Mouse (Mus musculus): ENCODE data around the gene Gria4. TPM values are rescaled to one million over a fixed set of nuclear protein-coding genes. Genes with fewer than 3 reads are reported as not detected.
"Not testable (repeated sequence)": the region's sequence is repeated elsewhere in the genome, so short reads cannot be mapped to it uniquely, and the experiment has no call there.

The Gria4 gene
- 0.99 and 1.0 TPM in 2 replicates for polyA plus RNA-seq (2012; rRNA removed)

GRCm38 (mm10) chr9:4795544-4796288 is at the start of gene Gria4:
Gene Gria4 (minus strand): TSS chr9:4796234.
- WGBS, result 1% methylated on average over 46 of the region's 46 CpGs
- DNase-seq, result peak; percentile 5
- Histone ChIP-seq H3K4me1 (ENCODE audit: control insufficient read depth, insufficient read depth, low read length) (no peaks in the 10 kb centered on the region), H3K27me3 (replicated peaks; ENCODE audit: control insufficient read depth, insufficient read depth, low read length) (no peaks in the 10 kb centered on the region; the same call in 1 of the 2 replicates), H3K27ac (ENCODE audit: insufficient read depth, low read depth, low read length) (no peak within 1 kb of the TSS), H3K4me3 (ENCODE audit: insufficient read depth, low read depth, low read length) (peak within 1 kb of the TSS; percentile 38), H3K36me3 (ENCODE audit: control insufficient read depth, insufficient read depth, low read length) (no peaks in the 10 kb centered on the region)
- TF ChIP-seq POLR2A (IDR thresholded peaks at IDR 0.05; ENCODE audit: low read depth, low read length), result no peak
- no peak for TF ChIP-seq CTCF (conservative IDR thresholded peaks at IDR 0.05; ENCODE audit: insufficient read depth, insufficient read length, low read depth, low read length)

- not testable (repeated sequence) for H3K4me1 ChIP-seq (ENCODE audit: control insufficient read depth, insufficient read depth, low read length); H3K27me3 ChIP-seq (replicated peaks; ENCODE audit: control insufficient read depth, insufficient read depth, low read length); DNase-seq; H3K36me3 ChIP-seq (ENCODE audit: control insufficient read depth, insufficient read depth, low read length); H3K4me3 ChIP-seq (ENCODE audit: insufficient read depth, low read depth, low read length); H3K27ac ChIP-seq (ENCODE audit: insufficient read depth, low read depth, low read length)
- 66% methylated on average over 2 of the region's 2 CpGs for WGBS
These were observed 14.9 kb upstream of the Gria4 start for GRCm38 (mm10) chr9:4810941-4811340.

DNA sequence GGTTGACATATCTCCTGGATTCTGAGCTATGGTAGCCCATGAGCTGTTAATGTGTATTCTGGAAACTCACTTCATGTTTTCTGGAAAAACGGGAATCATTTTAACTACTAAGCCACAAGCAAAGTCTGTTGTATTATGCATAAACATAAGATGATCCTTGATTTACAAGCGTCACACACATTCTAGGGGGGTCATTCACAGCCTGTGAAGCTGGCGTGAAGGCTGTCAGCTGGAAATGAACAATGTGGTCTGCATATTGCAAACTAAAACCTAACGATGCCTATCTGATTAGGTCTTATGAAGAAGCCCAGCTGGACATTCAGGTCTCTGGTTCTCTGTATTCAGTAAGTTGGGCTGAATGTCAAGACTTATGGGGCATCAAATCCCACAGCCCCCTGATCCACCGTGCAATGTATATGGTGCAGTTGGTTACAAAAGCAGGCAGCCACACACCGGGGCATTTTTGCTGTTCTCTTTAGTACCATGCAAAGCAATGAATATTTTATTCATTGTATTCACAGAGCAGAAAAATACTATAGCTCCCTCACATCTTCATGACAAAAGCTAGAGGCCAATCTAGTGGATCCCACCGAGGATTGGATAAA is 7.2 kb upstream of the Gria4 start:
- DNase-seq, result no peak
- no peak overlapping the region for H3K27ac ChIP-seq (ENCODE audit: insufficient read depth, low read depth, low read length)
- TF ChIP-seq CTCF (conservative IDR thresholded peaks at IDR 0.05; ENCODE audit: insufficient read depth, insufficient read length, low read depth, low read length), result no peak
- WGBS, result 60% methylated on average over 7 of the region's 7 CpGs
- H3K4me1 ChIP-seq (ENCODE audit: control insufficient read depth, insufficient read depth, low read length), result no peaks in the 10 kb centered on the region
- H3K36me3 ChIP-seq (ENCODE audit: control insufficient read depth, insufficient read depth, low read length), result no peaks in the 10 kb centered on the region
- no peaks in the 10 kb centered on the region for H3K27me3 ChIP-seq (replicated peaks; ENCODE audit: control insufficient read depth, insufficient read depth, low read length)
- no peak overlapping the region for H3K4me3 ChIP-seq (ENCODE audit: insufficient read depth, low read depth, low read length)

DNA sequence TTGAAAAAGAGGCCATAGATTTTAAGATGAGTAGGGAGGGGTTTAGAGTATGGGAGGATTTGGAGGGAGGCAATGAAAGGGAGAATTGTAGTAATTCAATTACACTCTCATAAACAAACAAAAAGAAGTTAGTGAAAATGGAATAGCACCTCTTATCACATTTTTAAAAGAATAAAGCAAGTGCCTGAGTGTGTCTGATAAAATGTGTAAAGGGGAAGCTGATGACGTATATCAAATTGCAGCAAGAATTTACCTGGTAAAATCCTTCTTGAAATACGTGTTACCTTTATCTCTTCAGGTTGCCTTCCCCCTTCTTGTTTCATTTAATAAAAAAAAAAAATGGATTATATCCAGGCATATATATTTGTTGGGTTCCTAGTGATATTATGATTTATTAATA is 1.4 kb upstream of the Gria4 start:
- H3K27ac ChIP-seq (ENCODE audit: insufficient read depth, low read depth, low read length), result no peak overlapping the region
- no peaks in the 10 kb centered on the region for H3K36me3 ChIP-seq (ENCODE audit: control insufficient read depth, insufficient read depth, low read length)
- DNase-seq, result no peak
- no peaks in the 10 kb centered on the region for H3K4me1 ChIP-seq (ENCODE audit: control insufficient read depth, insufficient read depth, low read length)
- no peak overlapping the region for H3K4me3 ChIP-seq (ENCODE audit: insufficient read depth, low read depth, low read length)
- no peaks in the 10 kb centered on the region; the same call in 1 of the 2 replicates for H3K27me3 ChIP-seq (replicated peaks; ENCODE audit: control insufficient read depth, insufficient read depth, low read length)
- 83% methylated on average over 2 of the region's 2 CpGs for WGBS
- TF ChIP-seq POLR2A (IDR thresholded peaks at IDR 0.05; ENCODE audit: low read depth, low read length) (no peak), CTCF (conservative IDR thresholded peaks at IDR 0.05; ENCODE audit: insufficient read depth, insufficient read length, low read depth, low read length) (no peak)

GRCm38 (mm10) chr9:4796289-4796645 is 233 bp upstream of the Gria4 start:
- H3K36me3 ChIP-seq (ENCODE audit: control insufficient read depth, insufficient read depth, low read length), result no peaks in the 10 kb centered on the region
- 1% methylated on average over 4 of the region's 4 CpGs for WGBS
- H3K4me1 ChIP-seq (ENCODE audit: control insufficient read depth, insufficient read depth, low read length), result no peaks in the 10 kb centered on the region
- no peak for DNase-seq
- H3K27me3 ChIP-seq (replicated peaks; ENCODE audit: control insufficient read depth, insufficient read depth, low read length), result no peaks in the 10 kb centered on the region; the same call in 1 of the 2 replicates
- TF ChIP-seq CTCF (conservative IDR thresholded peaks at IDR 0.05; ENCODE audit: insufficient read depth, insufficient read length, low read depth, low read length) (no peak), POLR2A (IDR thresholded peaks at IDR 0.05; ENCODE audit: low read depth, low read length) (no peak)
- no peak overlapping the region for H3K27ac ChIP-seq (ENCODE audit: insufficient read depth, low read depth, low read length)
- peak overlapping the region; percentile 38; the same call in 1 of the 2 replicates for H3K4me3 ChIP-seq (ENCODE audit: insufficient read depth, low read depth, low read length)

GRCm38 (mm10) chr9:4795075-4795474 is 959 bp downstream of the Gria4 start:
- DNase-seq, result no peak
- Histone ChIP-seq H3K4me1 (ENCODE audit: control insufficient read depth, insufficient read depth, low read length) (no peaks in the 10 kb centered on the region), H3K36me3 (ENCODE audit: control insufficient read depth, insufficient read depth, low read length) (no peaks in the 10 kb centered on the region), H3K27ac (ENCODE audit: insufficient read depth, low read depth, low read length) (no peak overlapping the region), H3K4me3 (ENCODE audit: insufficient read depth, low read depth, low read length) (peak overlapping the region; percentile 38; the same call in 1 of the 2 replicates), H3K27me3 (replicated peaks; ENCODE audit: control insufficient read depth, insufficient read depth, low read length) (no peaks in the 10 kb centered on the region; the same call in 1 of the 2 replicates)
- 8% methylated on average over 6 of the region's 6 CpGs for WGBS
- no peak for TF ChIP-seq CTCF (conservative IDR thresholded peaks at IDR 0.05; ENCODE audit: insufficient read depth, insufficient read length, low read depth, low read length)
- TF ChIP-seq POLR2A (IDR thresholded peaks at IDR 0.05; ENCODE audit: low read depth, low read length), result no peak

DNA sequence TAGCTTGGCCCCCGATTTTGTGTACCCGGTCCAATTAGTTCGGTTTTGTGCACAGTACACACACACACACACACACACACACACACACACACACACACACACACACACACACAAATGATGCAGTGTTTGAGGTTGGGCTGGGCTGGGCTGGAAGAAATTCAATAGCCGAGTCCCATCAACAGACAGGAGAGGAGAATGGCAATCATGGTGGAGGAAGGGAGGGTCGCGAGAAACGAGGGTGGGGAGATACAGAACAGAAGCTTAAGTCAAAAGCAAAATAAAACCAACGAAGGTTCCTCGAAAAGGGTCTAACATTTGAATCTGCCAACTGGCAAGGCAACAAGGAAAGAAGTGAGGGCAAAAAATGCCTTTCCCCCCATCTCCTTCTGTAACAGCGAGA is 1.6 kb downstream of the Gria4 start:
- no peak overlapping the region for H3K27ac ChIP-seq (ENCODE audit: insufficient read depth, low read depth, low read length)
- no peak overlapping the region for H3K4me3 ChIP-seq (ENCODE audit: insufficient read depth, low read depth, low read length)
- no peak for DNase-seq
- H3K36me3 ChIP-seq (ENCODE audit: control insufficient read depth, insufficient read depth, low read length), result no peaks in the 10 kb centered on the region
- H3K27me3 ChIP-seq (replicated peaks; ENCODE audit: control insufficient read depth, insufficient read depth, low read length), result no peaks in the 10 kb centered on the region; the same call in 1 of the 2 replicates
- no peaks in the 10 kb centered on the region for H3K4me1 ChIP-seq (ENCODE audit: control insufficient read depth, insufficient read depth, low read length)
- TF ChIP-seq CTCF (conservative IDR thresholded peaks at IDR 0.05; ENCODE audit: insufficient read depth, insufficient read length, low read depth, low read length) (no peak), POLR2A (IDR thresholded peaks at IDR 0.05; ENCODE audit: low read depth, low read length) (no peak)
- WGBS, result 31% methylated on average over 10 of the region's 10 CpGs

DNA sequence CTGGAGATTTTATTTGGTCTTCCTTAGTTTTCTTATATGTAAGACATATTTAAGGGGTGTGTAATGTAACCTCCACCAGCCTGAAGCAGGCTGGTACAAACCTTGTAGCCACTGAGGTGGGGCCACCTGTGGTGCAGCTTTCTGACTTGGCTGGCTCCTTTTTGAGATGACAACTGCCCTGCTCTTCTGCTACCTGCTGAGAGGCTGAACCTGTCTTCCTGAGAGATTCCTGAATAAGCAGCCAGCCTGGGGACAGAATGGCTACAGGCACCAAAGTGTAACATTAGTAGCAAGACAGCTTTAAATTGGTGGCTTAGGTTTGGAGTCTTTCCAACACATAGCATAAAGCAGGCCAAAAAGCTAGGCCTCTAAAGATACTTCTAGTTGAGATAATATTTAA is 46.6 kb downstream of the Gria4 start:
- not testable (repeated sequence) for DNase-seq; H3K27me3 ChIP-seq (replicated peaks; ENCODE audit: control insufficient read depth, insufficient read depth, low read length); H3K36me3 ChIP-seq (ENCODE audit: control insufficient read depth, insufficient read depth, low read length); H3K27ac ChIP-seq (ENCODE audit: insufficient read depth, low read depth, low read length); H3K4me3 ChIP-seq (ENCODE audit: insufficient read depth, low read depth, low read length); H3K4me1 ChIP-seq (ENCODE audit: control insufficient read depth, insufficient read depth, low read length)
